Mouse (Mus musculus): Measurements from ENCODE around the gene Nudt3. TPM values are rescaled to one million over a fixed set of nuclear protein-coding genes. Genes with fewer than 3 reads are reported as not detected.
A peak's percentile ranks its signal among the peaks of the same experiment; 100 is the strongest.
"Not testable (repeated sequence)": the region's sequence is repeated elsewhere in the genome, so short reads cannot be mapped to it uniquely, and the experiment has no call there.

The Nudt3 gene
- total RNA-seq, 4 experiments from 2014 or later = 349 to 367 (median 360) TPM

DNA sequence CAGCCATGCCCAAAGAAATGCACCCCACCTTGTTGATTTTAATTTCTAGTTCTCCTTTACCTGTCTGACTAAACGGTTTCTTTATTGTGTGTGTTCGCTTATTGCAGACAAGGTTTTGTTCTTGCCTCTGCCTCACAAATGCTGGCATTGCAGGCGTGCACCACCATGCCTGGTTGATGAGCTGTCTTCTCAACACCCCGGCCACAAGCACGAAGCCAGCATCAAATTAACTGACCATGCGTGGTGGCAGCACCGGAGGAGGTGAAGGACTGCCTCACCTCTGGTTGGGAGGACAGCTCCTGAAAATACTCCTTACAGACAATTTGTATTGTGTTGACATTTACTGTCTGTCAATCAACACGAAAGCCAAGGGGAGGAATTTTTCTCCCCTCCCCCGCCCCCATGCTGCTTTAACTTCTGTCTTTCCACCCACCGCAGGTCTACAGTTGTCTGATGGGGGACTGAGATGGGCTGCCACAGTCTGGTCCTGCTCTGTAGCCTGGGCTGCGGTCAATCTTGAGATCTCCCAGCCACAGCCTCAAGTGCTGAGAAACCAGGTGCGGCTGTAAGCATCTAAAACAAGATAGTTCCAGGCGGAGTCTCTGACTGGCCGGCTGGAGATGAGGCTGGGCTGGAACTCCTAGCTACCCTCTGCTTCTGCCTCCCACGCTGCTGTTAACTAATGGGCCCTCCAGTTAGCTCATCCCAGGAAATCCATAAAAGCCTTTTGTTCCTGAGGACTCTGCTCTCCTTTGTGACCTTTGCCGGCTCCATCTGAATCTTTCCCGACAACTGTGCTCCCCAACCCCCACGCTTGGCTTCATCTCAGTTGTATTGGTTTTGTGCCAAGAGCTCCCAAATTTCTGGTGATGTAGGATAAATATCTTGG lies 13.1 kb upstream of the Nudt3 start, which contains the start of gene Rps10:
TSS of gene Rps10 (minus strand) at position 538 of the 889 bp plus-strand sequence.
- no peak for DNase-seq (ENCODE audit: low spot score)

DNA sequence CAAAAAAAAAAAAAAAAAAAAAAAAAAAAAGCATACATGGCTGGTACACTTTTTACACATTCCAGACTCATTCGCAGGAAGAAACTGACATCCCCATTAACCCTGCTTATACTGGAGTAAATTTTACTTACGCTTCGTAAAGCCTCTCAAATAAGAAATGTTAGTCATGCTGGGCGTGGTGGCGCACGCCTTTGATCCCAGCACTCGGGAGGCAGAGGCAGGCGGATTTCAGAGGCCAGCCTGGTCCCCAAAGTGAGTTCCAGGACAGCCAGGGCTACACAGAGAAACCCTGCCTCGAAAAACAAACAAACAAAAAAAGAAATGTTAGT lies 12.2 kb upstream of the Nudt3 start:
- DNase-seq (ENCODE audit: low spot score) = not testable (repeated sequence)

DNA sequence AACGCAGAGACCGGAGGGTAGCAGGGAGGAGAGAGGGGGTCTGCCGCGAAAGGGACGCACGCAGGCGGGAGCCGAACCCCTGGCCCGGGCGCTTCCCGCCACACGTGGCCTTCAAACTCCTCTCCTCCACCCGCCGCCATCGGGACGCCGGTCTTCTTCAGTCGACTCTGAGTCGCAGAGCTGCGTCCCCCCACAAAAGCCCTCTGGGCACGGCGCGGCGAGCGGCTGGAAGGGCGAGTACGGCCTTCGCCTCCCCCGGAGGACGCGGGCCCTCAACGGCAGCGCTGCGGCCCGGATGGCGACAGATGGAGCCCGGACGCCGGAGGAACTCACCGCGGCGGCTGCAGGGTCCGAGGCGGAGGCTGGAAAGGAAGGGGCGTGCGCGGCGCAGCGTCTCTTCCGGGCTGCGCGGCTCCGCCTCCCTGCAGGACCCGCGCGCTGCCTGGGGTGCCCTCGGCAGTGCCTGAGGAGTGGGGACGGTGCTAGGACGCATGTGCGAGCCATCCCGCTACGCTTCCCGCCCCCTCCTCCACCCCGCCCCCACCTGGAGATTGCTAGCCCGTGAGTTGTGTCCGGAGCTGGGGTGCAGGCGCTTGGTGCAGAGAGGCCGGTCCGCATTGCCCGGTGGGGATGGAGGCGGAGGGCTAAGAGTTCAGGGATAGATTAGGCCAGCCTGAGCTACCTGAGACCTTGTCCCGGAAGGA lies 11.7 kb upstream of the Nudt3 start, which contains the start of gene RPS10-NUDT3:
TSS of gene RPS10-NUDT3 (minus strand) at position 352 of the 704 bp plus-strand sequence.
- DNase-seq (ENCODE audit: low spot score) = peak; percentile 84

DNA sequence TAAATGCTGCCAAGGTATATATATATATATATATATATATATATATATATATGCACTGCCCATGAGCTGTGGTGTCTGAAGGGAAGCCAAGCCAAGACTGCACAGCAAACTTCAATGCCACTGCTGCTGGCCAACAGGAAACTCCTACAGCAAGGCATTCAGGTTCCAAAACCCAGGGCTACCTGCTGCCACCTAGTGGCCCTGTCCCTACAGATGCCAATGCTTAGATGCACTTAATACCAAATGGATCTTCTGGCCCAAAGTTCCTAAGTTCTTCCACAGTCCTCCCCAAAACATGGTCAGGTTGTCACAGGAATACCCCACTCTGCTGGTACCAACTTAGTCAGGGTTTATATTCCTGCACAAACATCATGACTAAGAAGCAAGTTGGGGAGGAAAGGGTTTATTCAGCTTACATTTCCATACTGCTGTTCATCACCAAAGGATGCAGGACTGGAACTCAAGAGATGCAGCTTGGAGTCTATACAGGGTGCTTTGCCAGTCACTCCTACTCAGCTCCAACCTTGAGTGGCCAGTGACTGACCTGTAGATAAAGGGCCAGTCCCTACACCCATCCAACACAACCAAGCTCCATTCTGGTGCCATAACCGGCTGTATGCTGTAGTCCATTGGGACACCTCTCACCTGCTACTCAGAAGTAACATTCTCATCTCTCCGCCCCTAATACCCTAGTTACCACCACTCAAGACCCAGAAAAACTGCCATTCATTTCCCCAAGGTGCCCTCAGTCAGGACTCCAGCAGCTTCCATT lies 6.1 kb upstream of the Nudt3 start:
- DNase-seq (ENCODE audit: low spot score) = peak; percentile 81

DNA sequence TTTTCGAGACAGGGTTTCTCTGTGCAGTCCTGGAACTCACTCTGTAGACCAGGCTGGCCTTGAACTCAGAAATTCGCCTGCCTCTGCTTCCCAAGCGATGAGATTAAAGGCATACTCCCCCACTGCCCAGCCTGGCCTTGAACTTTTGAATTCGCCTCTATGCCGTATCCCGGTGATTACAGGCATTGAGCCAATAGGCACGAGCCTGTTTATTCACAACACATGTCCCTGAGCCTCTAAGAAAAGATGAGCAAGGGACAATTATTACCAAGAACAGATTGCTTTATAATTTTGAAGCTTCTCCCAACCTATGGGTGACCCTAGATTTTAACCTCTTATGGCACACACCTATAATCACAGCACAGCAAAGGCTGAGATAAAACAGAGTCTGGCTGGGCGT lies 5.1 kb upstream of the Nudt3 start:
- no peak for DNase-seq (ENCODE audit: low spot score)

DNA sequence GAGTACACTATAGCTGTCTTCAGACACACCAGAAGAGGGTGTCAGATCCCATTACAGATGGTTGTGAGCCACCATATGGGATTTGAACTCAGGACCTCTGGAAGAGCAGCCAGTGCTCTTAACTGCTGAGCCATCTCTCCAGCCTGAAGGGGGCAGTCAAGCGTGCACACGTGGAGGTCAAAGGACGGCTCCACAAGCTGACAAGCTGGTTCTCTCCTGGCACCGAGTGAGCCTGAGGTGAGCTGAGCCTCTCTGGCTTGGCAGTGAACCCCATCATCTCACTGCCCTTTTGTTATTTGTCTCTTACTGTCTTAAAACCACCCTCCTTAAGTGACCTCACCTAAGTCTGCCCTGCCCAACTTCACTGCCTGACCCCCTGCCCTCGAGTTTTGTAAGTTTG lies 4.2 kb upstream of the Nudt3 start:
- DNase-seq (ENCODE audit: low spot score) = no peak

DNA sequence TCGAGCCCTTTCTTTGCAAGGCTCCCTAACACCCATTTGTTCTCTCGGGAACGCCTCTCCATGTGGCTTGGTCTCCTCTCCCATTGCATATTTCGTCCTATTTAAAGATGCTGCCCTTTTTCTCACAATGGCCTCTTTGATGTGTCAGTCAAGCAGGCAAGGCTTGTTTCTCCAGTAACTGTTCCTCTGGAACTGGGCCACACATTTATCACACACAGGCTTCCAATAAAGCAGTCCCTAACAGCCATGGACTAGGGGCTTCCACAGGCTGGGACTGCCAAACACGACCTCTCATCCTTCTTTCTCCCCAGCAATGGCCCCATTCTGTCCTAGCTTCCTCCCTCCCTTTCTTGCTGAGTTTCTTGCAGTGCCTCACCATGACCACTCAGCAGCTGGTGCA lies 3.4 kb upstream of the Nudt3 start:
- no peak for DNase-seq (ENCODE audit: low spot score)

DNA sequence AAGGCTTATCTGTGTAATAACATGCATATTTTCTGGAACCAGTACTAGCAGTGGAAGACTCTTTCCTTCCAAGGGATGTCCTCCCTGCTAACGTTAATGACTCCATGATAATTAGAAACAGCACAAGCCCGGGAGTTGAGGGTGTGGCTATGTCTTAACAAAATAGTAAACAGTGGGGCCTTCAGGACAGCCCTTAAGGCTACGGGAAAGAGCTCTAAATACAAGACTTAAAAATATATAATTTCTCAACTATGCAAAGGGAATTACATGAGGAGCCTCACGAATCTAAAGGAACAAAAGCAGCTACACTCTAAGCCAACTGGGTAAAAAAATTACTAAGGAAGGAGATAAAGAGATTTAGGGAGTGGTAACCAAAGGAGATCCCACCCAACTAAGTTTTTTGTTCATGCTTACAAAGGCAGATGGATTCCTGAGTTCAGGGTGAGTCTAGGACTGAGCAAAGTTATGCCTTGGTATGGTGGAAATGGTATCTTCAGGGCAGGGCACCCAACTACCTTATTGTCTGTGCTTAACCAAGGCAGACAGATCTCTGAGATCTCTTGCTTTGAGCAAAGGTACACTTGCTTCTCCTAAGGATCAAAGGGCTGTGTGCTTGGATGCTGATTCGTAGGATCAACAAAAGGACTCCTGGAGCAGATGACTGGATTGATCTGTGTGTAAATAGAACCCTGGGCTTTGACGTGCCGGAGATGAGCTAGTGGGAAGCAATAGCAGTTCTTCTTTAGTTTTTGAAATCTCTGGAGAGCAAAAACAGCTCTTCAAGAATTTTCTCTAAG lies 2.4 kb upstream of the Nudt3 start:
- no peak for DNase-seq (ENCODE audit: low spot score)

DNA sequence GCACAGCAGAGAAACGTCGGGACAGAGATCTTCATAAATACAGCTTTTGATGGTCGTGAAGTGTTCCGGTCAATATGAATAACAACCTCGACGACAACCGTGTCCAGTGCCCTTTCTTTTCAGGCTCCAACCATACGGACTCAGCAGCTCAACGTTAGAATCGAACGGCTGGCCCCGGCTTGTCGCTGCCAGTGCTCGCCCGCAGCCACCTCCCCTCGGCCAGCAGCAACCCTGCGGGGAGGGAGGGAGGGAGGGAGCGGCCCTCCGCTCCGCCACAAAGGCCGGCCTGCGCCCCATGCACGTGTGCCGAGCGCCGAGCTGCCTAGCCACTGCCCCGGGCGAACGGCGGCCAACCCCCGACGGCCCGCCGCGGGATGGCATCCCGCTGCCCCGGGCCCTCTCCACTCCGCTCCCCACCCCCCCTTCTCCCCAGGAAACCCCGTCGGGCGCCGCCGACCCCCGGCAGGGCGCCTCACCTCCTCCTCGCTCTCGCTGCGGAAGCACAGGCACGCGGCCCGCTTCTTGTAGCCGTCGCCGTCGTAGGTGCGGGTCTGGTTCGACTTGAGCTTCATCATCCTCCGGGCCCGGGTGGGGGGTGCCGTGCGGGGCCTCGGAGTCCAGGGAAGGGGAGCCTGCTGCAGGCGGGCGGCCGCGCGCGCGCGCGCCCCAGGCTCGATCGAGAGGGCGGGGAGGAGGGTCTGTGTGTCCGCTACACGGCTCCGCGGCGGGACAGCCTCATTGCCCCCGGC lies 510 bp downstream of the Nudt3 start:
- no peak for DNase-seq (ENCODE audit: low spot score)

DNA sequence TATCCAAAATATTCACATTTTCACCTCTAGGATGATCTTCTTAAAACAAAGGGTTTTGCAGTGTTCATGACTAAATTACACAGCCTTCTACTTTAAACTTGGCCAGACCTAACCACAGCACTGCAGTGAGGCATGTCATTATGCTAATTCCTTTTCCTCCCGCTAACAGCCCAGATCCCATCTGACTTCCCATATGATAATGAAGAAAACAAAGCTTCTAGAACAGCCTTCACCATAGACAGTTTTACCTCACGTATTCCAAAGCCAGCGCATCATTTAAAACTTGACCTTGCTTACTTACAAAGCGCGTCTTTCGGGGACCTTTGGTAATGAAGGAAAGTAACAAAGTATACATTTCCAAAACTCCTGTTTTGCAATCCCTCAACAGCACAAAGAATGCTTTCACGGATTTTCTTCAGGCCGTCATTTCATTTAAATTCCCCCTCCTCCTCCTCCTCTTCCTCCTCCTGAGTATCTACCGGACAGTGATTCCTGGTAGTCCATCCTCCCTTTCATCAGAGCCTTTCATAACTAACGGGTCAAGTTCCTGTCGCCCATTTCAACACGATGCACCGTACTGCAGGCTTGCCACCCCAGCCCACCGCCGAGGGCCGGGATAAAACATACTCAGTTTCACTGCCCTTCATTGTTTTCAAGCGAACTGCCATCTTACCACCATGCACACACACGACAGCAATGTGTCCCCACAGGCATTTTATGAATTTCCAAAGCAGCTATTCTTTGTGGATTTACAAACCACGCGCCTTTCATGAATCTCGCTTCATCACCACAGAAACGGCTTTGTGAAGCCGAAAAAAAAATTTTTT lies 1.4 kb downstream of the Nudt3 start:
- no peak for DNase-seq (ENCODE audit: low spot score)

DNA sequence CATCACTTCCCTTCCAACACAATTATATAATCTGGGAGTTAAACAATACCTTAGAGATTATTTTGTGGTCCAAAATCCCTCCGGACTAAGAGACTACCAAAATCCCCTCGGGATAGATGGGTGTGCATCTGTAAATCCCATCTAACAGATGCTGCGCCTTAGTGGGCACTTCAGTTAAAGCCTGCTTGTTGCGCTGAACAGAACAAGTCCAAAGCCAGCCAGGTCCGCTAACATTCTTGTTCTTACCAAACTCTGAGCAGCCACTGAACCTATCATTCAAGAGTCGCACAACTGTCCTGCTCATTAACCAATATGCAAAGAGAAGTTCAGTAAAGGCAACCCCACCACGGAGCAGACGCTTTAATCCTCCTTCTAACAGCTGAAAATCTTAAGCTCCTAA lies 2.1 kb downstream of the Nudt3 start:
- DNase-seq (ENCODE audit: low spot score) = no peak

DNA sequence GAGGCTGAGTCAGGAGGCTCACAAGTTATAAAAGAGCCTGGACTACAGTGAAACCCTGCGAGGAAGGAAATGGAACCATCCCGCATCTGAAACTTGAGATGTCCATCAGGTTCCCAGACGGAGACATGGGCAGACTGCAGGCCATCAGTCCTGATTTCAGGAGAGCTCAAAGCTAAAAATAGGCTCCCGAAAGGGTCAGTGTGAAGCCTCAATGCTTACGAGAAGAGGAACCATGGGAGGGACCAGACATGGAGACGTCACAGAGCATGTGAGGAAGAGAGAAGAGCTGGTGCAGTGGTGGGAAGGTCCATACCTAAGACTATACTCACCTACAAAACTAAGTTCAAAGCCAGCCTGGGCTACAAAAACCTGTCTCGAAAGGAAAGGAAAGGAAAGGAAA lies 7.9 kb downstream of the Nudt3 start:
- no peak for DNase-seq (ENCODE audit: low spot score)

DNA sequence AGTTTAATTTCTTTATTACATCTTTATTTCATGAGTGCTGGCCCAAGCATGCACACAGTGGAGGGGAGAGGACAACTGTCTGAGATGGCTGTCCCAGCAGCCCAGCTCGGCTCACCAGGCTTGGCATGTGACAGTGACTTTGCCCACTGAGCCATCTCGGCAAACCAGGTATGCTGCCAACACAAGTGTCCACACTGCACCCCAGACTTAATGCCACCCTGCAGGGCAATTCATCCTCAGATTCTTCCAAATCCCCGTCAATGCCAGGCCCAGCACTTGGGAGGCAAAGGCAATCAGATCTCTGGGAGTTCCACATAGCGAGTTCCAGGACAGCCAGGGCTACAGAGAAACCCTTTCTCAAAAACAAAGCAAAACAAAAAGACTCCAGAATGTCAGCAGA lies 10.3 kb downstream of the Nudt3 start:
- no peak for DNase-seq (ENCODE audit: low spot score)

DNA sequence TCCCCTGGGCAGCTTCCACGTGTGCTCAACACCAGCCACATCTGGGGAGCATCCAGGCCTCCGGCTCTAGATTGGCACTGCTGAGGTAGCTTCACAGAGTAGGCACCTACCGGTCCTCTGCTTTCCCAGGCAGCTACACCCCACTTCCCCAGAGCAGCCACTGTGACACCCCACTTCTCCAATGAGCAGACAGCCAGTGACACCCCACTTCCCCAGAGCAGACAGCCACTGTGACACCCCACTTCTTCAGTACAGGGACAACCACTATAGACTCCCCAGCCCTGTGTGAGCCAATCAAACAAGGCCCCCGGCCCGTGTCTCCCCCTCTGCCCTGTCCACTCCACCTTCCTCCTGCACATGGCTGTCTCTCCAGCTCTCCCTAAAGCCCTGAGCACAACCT lies 11.3 kb downstream of the Nudt3 start:
- DNase-seq (ENCODE audit: low spot score) = no peak

DNA sequence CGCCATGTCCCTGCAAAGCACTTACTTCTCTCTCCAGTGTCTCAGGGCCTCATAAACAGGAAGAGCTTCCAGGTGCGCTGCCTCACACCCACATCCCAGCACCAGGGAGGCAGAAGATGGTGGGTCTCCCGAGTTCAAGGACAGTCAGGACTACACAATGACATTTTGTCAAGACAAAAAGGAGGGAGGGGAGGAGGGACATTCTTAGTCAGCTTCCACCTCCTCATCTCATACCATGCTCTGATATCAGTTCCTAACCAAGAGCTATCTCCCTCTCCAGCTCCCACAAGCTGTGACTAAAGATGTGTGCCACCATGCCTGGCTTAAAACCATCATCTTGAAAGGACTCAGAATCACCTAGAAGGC lies 11.8 kb downstream of the Nudt3 start:
- DNase-seq (ENCODE audit: low spot score) = no peak

DNA sequence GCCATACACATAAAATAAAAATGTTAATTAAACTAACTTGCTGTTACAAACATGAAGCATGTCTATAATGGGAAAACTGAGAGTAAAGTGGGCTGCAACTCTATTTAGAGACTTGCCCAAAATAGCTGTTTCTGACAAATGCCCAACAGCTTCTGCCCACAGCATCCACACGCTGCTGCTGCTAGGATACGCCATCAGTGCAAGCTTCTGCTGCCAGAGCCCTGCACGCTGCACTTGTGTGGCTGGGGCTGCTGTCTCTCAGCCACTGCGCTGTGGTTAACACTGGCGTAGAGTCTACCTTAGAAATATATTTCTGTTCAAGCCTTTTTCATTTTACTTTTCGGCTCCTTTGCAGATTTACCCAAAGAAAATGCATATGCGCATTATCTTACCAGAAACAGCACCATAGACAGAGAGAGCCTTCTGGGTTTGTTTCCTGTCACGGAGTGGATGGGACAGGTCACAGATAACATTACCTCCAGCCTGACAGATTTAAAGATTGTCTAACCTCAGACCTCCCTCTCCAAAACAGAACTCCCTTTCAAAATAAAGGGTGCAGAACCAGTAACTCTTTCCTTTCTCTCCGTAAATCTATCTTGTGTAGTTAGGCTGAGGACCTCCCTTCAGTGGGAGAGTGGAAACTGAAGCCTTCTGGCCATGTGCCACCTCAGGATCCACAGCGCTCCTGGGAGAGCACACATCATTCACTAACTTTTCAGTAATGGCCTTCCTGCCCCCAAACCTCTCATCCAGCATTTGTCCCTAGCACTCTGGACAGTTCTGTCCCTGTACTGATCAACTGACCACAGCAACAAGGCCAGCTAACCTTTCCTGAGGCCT lies 12.4 kb downstream of the Nudt3 start:
- DNase-seq (ENCODE audit: low spot score) = no peak

DNA sequence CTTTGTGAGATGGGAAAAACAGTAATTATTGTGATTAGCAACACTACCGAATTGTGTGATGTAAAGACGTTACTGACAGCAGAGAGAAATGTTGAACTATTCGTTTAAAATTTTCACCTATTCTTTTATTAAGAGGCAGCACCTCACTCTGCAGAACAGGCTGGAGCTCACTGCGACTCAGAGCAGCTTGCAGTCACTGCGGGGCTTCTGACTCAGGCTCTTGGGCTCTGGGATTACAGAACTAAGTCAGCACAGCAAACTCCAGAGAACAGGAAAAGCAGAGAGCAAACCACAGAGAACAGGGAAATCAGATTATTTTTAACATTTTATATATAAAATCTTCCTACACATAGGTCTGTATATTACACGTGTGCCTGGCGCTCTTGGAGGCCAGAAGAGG lies 13.7 kb downstream of the Nudt3 start:
- DNase-seq (ENCODE audit: low spot score) = no peak

DNA sequence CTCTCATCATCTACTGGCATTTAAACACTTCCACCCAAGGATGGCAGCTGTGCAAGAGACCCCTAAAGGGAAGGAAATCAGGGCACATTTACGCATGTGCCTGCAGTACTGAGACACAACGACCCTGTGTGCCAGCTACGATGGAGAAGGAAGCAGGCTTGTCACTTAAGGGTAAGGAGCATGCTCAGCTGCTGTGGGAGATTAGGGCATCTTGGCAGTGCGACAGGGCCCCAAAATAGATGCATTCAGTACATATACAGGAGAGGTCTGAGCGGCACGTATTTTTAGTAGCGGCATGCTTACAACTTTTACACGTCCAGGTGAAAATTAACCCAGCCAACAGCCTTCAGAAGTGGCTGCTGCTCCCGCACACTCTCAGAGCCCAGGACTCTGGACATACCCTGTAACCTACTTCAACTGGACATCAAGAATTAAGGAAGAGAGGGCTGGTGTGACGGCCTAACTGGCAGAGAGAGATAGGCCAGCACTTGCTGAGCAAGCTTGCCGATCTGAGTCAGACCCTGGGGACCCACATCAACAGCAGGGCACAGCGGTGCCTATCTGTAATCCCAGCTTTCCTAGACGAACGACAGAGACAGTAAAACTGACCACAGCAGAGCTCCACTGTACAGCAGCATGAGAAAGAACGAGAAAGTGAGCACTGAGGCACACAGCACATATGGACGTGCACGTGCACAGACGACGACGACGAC lies 19.6 kb downstream of the Nudt3 start:
- peak; percentile 71 for DNase-seq (ENCODE audit: low spot score)
